Mouse (Mus musculus) stomach, postnatal 0 days (tissue): ENCODE measurements around the gene Podxl. TPM values are rescaled to one million over a fixed set of nuclear protein-coding genes. Genes with fewer than 3 reads are reported as not detected.

Experiments used
- ATAC-seq: fragments of 200-750 bp; cut with Nextera tagmentation; 2 replicates; pipeline ENCODE4 v1.8.0; 2017; ENCODE audit not compliant: low FRiP score, low TSS enrichment
- DNase-seq: peaks from one replicate; pipeline ENCODE4 v3.0.0-alpha.2; 2016; ENCODE audit warnings: low spot score
- H3K27ac ChIP-seq: fragments of 300-500 bp; sonication (generic); replicated peaks from 2 replicates; pipeline ENCODE4 v1.5.1; 2014; ENCODE audit warnings: mild to moderate bottlenecking, control low read depth
- H3K27me3 ChIP-seq: fragments of 300-500 bp; sonication (generic); 2 replicates; pipeline ENCODE4 v1.6.1; 2014; ENCODE audit warnings: low read length; ENCODE audit not compliant: control insufficient read depth, insufficient read depth
- H3K36me3 ChIP-seq: fragments of 300-500 bp; sonication (generic); 2 replicates; pipeline ENCODE4 v1.6.1; 2014; ENCODE audit warnings: low read length, mixed read lengths; ENCODE audit not compliant: control insufficient read depth, insufficient read depth
- H3K4me1 ChIP-seq: fragments of 300-500 bp; sonication (generic); replicated peaks from 2 replicates; pipeline ENCODE4 v1.6.1; 2014; ENCODE audit warnings: antibody characterized with exemption; ENCODE audit not compliant: control insufficient read depth, insufficient read depth
- H3K4me2 ChIP-seq: fragments of 300-500 bp; sonication (generic); replicated peaks from 2 replicates; pipeline ENCODE4 v1.6.1; 2014; ENCODE audit warnings: low read depth, mild to moderate bottlenecking, control low read depth, moderate library complexity
- H3K4me3 ChIP-seq: fragments of 300-500 bp; sonication (generic); 2 replicates; pipeline ENCODE4 v1.5.1; 2014; ENCODE audit warnings: low read depth, low read length, control low read depth
- H3K9ac ChIP-seq: fragments of 300-500 bp; sonication (generic); 2 replicates; pipeline ENCODE4 v1.6.1; 2014; ENCODE audit warnings: mild to moderate bottlenecking, low read length, control low read depth, mixed read lengths
- H3K9me3 ChIP-seq: fragments of 300-500 bp; sonication (generic); 2 replicates; pipeline ENCODE4 v1.6.1; 2016; ENCODE audit warnings: low read length; ENCODE audit not compliant: control insufficient read depth
- CTCF ChIP-seq: IDR thresholded peaks from 2 replicates; pipeline ENCODE4 v1.5.1; 2016; ENCODE audit warnings: antibody characterized with exemption, low read depth, mild to moderate bottlenecking, moderate library complexity
- EP300 ChIP-seq: optimal IDR thresholded peaks from 2 replicates; pipeline ENCODE3; 2016; ENCODE audit warnings: antibody characterized with exemption
- WGBS: fragments of 180-500 bp; shearing (Covaris S2); extraction: QIAGEN DNeasy Blood & Tissue Kit; methylation state at CpG from one replicate; pipeline ENCODE4 v1.1.7; 2014; 5-methylcytosine and 5-hydroxymethylcytosine counted together
- polyA plus RNA-seq: library from polyadenylated mRNA; unstranded; fragments of >200 nt; fragmentation: Nextera tagmentation; extraction: Ambion mirVana; gene quantifications from 2 replicates; pipeline ENCODE4 v1.2.1, GENCODE M21; 2015

Gene Podxl
- polyA plus RNA-seq, 1 experiment from 2014 or later = 6.6 TPM

DNA sequence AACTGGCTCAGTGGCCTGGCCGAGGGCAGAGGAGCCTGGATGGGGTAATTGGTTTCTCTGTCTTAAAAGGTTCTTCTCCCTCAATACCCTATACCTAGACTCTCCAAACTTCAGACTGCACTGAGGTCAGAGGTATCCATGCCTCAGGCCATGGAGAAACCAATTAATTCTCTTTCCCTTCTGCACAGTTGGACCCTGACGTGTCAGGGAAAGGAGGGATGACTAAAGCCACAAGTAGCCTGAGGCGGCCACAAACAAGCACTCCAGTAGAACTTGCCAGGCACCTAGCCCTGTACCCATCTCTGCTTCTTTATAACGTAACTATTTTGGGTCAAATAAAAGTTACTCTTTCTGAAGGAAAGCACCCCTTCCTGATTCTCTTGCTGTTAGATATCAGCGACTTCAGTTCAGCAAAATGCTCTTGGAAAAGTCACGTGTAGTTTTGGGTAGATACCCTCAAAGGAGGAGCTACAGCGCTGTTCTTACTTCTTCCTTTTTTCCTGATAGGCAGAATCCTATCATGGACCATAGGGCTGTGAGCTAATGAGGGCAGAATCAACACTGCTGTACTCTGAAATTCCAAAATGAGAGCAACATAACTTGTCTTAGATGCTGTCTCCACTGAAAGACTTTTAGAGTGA lies 7.2 kb downstream of the Podxl start:
- no peak overlapping the region for H3K27ac ChIP-seq
- no peaks in the 10 kb centered on the region for H3K4me1 ChIP-seq
- ATAC-seq (no peak), DNase-seq (no peak)
- 82% methylated on average over 7 of the region's 7 CpGs for WGBS
- no peak overlapping the region for H3K9ac ChIP-seq
- H3K4me3 ChIP-seq = no peak overlapping the region
- H3K36me3 ChIP-seq = no peaks in the 10 kb centered on the region
- H3K9me3 ChIP-seq = no peaks in the 10 kb centered on the region
- no peaks in the 10 kb centered on the region for H3K27me3 ChIP-seq
- H3K4me2 ChIP-seq = no peak overlapping the region
- TF ChIP-seq EP300 = no peak
- TF ChIP-seq CTCF = no peak

- Histone ChIP-seq H3K9me3 (no peaks in the 10 kb centered on the region), H3K36me3 (no peaks in the 10 kb centered on the region), H3K4me3 (no peak overlapping the region), H3K4me1 (no peaks in the 10 kb centered on the region; the same call in 1 of the 2 replicates), H3K9ac (no peak overlapping the region), H3K27ac (no peak overlapping the region), H3K27me3 (no peaks in the 10 kb centered on the region), H3K4me2 (no peak overlapping the region)
- no peak for DNase-seq
- TF ChIP-seq CTCF (no peak), EP300 (no peak)
- 69% methylated on average over 22 of the region's 22 CpGs for WGBS
- no peak for ATAC-seq
Measured at GRCm38 (mm10) chr6:31550876-31551532, 12.8 kb downstream of the Podxl start.

DNA sequence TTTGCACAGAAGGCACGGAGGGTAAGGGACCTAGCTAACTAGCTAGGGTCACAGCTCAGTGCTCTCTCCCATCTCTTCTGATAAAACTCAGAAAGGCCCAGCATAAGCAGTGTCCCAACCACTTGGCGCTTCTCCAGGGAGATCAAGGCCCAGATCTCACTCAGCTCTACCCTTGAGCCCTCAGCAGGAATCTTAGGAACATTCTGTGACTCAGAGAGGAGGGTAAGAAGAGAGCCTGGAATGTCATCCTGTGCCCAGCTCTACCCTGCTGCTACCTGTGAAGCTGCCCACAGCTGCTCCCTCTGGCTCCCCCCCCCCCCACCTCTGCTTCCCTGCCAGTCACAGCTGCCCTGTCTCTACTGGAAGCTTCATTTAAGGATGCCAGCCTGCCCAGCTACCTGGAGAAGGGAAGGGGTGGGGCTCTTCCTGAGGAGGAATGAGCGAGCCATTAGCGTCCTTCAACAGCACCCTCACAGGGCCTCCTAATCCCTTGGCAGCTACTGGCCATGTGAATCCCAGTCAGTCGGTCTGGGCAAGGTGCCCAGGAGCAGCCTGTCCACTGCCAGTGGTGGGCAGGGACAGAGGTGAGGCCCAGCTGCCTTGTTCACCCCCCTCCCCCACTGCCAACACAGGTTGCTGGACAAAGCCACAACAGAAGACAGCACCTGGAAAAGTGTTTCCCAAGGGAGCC lies 14.3 kb downstream of the Podxl start:
- H3K9ac ChIP-seq = no peak overlapping the region
- ATAC-seq (peak; percentile 68), DNase-seq (peak; percentile 62)
- H3K36me3 ChIP-seq = no peaks in the 10 kb centered on the region
- no peaks in the 10 kb centered on the region for H3K27me3 ChIP-seq
- no peak for TF ChIP-seq EP300
- TF ChIP-seq CTCF = no peak
- H3K27ac ChIP-seq = no peak overlapping the region
- WGBS = 30% methylated on average over 5 of the region's 5 CpGs
- no peak overlapping the region for H3K4me3 ChIP-seq
- no peaks in the 10 kb centered on the region; the same call in 1 of the 2 replicates for H3K4me1 ChIP-seq
- H3K9me3 ChIP-seq = no peaks in the 10 kb centered on the region
- no peak overlapping the region for H3K4me2 ChIP-seq

DNA sequence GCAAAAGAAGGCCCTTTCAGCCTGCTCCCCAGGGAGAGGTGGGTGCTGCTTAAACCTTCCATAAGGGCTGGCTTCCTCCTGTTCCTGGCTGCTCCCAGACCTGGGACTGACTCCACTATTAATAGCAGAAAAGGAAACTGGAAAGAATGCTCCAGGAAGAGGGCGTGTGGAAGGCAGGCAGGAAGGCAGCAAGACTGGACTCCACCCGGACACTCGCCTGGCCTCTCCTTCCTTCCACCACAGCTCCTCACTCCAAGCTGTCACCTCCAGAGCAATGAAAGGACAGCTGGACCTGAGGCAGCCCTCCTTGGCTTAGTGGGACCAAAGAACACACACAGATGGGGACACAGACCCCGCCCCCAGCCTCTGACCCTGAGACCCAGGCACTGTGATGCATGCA lies 19.5 kb downstream of the Podxl start:
- Histone ChIP-seq H3K4me3 (no peak overlapping the region), H3K4me2 (no peak overlapping the region), H3K27ac (no peak overlapping the region), H3K9ac (no peak overlapping the region), H3K9me3 (no peaks in the 10 kb centered on the region), H3K4me1 (no peaks in the 10 kb centered on the region), H3K27me3 (no peaks in the 10 kb centered on the region), H3K36me3 (no peaks in the 10 kb centered on the region)
- ATAC-seq (no peak), DNase-seq (no peak)
- TF ChIP-seq CTCF = no peak
- TF ChIP-seq EP300 = no peak
- 57% methylated on average over 4 of the region's 4 CpGs for WGBS

DNA sequence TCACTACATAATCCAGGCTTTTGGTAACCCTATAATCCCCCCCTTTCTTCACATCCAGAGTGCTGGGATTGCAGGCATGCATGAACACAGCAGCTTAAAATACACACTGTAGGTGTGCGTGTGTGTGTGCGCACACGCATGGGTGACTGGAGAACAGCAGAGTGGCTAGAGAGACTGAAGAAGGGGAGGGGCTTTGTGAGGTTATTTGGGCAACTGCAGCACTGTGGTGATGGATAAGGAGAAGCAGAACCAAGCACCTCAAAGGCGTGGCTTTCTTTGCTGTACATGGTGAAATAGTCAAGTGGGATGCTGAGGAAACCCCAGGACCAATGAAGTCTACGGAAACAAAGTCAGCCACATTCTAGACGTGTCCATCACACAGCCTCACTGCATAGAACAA lies 23.8 kb downstream of the Podxl start:
- H3K9ac ChIP-seq = no peak overlapping the region
- DNase-seq = no peak
- no peaks in the 10 kb centered on the region for H3K27me3 ChIP-seq
- no peak for ATAC-seq
- H3K36me3 ChIP-seq = no peaks in the 10 kb centered on the region
- WGBS = 79% methylated on average over 6 of the region's 6 CpGs
- no peak for TF ChIP-seq CTCF
- TF ChIP-seq EP300 = no peak
- no peak overlapping the region for H3K4me3 ChIP-seq
- H3K9me3 ChIP-seq = no peaks in the 10 kb centered on the region
- no peak overlapping the region for H3K27ac ChIP-seq
- H3K4me2 ChIP-seq = no peak overlapping the region
- H3K4me1 ChIP-seq = no peaks in the 10 kb centered on the region

- no peak overlapping the region for H3K27ac ChIP-seq
- H3K4me2 ChIP-seq = no peak overlapping the region
- H3K27me3 ChIP-seq = no peaks in the 10 kb centered on the region
- no peaks in the 10 kb centered on the region for H3K9me3 ChIP-seq
- H3K4me3 ChIP-seq = no peak overlapping the region
- no peak for TF ChIP-seq EP300
- TF ChIP-seq CTCF = no peak
- no peaks in the 10 kb centered on the region for H3K36me3 ChIP-seq
- 85% methylated on average over 1 of the region's 1 CpGs for WGBS
- H3K4me1 ChIP-seq = no peaks in the 10 kb centered on the region
- H3K9ac ChIP-seq = no peak overlapping the region
- ATAC-seq = no peak
- no peak for DNase-seq
Measured at GRCm38 (mm10) chr6:31538112-31538511, 25.7 kb downstream of the Podxl start.
